Mouse (Mus musculus) ovary, postnatal 36 days (tissue): ENCODE measurements around the gene H2-M3.
A peak's percentile ranks its signal among the peaks of the same experiment; 100 is the strongest.
"Not testable (repeated sequence)": the region's sequence is repeated elsewhere in the genome, so short reads cannot be mapped to it uniquely, and the experiment has no call there.

ENCODE experiments used
- DNase-seq: peaks from one replicate; pipeline ENCODE4 v3.0.0; 2022; ENCODE audit warnings: low spot score, mixed read lengths

Gene H2-M3

GRCm38 (mm10) chr17:37270058-37270701 lies at the start of gene H2-M3:
H2-M3 (plus strand) TSS chr17:37270220.
- DNase-seq: peak; percentile 78

DNA sequence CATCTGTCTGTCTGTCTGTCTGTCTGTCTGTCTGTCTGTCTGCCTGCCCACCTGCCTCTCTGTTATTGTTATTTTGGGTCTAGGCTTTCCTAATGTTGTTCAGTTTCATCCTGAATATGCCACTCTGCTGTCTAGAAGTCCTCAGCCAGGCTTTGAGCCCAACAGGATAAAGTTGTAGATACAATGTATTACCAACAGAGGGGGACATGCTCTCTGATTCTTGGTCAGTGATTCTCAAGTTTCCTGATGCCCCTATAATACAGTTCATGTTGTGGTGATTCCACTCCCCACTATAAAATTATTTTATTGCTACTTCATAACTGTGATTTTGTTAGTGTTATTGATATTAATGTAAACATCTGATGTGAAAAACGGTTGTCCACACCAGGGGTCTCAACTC lies 48.1 kb upstream of the H2-M3 start:
- DNase-seq: no peak

DNA sequence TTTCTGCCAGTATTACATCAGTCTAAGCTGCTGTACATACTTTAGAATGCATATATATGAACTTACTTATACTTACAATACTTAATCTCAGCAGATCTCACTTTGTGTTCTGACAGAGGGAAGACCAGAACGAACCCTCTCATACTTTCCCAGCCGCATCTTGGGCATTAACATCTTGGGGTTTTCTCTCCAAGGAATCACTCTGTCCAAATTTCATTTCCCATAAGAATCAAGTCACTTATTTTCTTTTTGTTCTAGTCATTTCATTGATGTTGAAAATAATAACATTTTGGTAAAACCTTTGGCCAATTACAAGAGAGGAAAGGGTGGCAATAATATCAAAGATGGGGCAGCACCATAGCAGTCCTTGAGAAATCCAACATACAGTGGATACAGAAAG lies 32.8 kb upstream of the H2-M3 start, which contains the start of gene Olfr97:
Gene Olfr97, minus strand, starts transcription at position 101 of the 400 bp plus-strand sequence.
- DNase-seq: not testable (repeated sequence)

DNA sequence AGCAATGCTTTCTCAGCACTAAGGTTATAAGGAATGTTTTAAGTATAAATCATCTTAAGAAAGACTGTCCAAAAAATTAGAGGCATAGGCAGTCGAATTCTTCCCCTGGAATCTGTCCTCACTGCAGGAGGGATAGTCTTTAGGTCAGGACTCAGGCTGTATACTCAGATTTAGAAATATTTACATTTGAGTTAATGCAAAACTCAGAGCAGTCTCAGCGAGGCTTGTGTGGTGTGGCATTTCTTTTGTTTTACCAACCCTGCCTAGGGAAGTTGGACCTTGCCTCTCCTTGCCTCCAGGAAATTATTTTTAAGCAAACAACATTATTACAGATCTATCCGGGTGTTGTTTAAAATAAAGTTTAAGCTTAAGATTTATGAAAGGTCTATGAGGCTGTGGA lies 27.8 kb upstream of the H2-M3 start:
- DNase-seq: no peak

DNA sequence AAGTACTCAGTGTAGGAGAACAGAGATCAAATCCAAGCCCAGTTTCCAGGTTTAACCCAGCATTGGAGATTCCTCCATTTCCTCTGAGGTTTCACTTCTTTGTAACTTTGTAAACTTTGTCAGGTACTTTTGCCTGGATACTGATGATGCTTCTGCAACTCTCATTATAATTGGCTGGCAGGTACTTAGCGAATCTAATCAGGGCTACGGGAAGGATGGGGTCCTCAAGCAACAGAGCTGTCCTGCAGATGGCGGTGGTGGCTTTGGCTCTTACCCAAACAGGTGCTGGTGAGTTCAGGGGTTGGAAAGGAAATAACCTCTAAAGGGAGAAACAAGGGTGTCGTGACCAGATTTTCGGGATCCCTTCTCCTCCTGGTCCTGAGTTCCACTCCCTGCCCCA lies 23.3 kb upstream of the H2-M3 start:
- DNase-seq: no peak

DNA sequence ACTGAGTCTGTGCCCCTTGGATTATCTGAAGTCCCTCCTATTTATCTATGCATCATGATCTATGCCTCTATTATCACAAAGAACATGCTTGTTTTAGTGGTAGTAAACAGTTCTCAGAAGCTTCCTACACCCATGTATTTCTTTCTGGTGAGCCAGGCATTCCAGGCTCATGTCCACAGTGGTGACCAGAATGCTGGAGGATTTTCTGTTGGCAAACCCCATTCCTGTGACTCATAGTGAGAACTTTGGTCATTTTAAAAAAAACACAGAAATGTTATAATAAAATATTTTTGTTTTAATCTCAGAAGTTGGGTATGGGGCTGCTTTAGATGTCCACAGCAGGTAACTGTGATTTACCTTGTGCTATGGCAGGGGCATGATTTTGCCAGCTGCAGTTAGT lies 20.6 kb upstream of the H2-M3 start:
- DNase-seq: no peak

- no peak for DNase-seq
Observed at GRCm38 (mm10) chr17:37250544-37250943, 19.5 kb upstream of the H2-M3 start.

GRCm38 (mm10) chr17:37263626-37264025 lies 6.4 kb upstream of the H2-M3 start, which contains the start of gene Olfr98:
Olfr98 (minus strand) TSS chr17:37263749.
- DNase-seq: no peak

DNA sequence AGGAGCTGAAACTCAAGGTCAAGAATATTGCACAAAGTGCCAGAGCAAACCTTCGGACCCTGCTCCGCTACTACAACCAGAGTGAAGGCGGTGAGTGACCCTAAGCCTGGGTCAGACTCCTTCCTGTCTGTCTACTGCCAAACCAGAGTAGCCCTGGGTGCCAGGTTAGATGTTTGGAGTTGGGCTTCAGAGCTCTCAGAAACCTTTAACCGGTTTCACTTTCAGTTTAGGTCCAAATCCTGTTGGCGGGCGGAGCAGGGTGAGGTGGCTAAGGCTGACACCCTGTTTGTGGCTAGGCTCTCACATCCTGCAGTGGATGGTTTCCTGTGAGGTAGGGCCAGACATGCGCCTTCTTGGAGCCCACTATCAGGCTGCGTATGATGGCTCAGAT lies 677 bp downstream of the H2-M3 start:
- DNase-seq: peak; percentile 49

DNA sequence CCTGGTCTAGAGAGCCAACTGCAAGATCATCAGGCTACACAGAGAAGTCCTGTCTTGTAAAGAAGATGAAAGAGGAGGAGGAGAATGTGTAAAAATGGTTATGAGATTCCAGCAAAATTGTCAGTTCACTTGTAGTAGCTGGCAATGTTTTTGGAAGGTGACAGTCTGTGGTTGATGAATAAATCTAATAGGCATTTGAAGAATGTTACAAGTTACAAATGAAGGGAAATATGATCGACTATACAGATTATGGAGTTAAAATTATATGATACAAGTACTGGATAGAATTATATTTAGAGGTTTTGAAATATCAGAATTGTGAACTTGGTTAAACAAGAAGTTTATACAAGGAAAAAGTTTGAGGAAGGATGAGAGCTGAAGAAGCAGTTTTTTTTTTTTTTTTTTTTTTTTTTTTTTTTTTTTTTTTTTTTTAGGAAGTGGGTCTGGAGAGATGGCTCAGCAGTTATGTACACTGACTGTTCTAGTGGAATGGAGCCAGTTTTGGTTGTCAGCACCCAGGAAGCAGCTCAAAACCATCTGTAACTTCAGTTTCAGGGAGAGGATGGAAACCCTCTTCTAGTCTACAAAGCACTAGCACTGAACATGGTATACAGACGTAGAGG lies 5.7 kb downstream of the H2-M3 start:
- DNase-seq: no peak

DNA sequence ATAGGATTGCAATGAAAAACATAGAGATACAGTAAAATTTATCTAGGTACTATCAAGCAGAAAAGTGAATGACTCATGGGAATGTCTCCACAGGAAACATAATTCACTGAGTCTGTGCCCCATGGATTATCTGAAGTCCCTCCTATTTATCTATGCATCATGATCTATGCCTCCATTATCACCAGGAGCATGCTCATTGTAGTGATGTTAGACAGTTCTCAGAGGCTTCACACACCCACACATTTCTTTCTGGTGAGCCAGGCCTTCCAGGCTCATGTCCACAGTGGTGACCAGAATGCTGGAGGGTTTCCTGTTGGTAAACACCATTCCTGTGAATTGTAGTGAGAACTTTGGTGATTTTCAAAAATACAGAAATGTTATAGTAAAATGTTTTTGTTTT lies 6.6 kb downstream of the H2-M3 start:
- no peak for DNase-seq

DNA sequence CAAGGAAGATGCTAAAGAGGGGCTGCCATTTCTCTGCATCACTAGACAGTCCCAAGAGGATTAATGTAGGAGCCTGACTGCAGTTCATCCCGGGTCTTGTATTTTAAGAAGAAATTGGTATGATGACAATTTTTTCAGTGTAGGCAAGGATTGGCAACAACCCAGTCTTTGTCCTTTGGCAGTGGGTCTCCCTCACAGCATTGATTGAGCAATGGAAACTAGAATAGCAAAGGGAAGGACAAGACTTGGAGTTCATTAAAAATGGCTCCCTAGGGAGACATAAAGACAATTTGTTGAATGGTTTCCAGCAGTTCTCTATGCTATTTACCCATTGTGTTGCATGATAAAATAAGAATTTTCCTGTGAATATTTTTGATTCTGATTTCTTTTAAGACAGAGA lies 10.3 kb downstream of the H2-M3 start:
- DNase-seq: no peak

DNA sequence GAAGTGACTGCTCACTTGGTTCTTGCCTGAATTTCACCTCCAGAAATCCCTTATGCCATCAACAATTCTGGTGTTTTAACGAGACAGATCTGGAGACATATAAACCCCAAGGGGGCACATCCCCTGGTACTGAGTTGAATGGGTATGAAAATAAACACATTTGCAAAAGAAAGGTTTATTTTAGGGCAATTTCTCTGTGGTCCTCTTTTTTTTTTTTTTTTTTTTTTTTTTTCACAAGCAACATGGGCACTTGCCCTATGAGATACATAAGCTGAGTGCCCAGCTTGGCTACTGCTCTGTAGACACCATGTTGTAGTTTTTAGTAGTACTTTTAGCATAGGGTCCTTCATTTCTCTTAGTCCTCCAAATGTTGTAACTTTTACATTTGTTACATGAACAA lies 13.3 kb downstream of the H2-M3 start, which contains the start of gene Olfr99:
Gene Olfr99, minus strand, starts transcription at position 101 of the 400 bp plus-strand sequence.
- no peak for DNase-seq

DNA sequence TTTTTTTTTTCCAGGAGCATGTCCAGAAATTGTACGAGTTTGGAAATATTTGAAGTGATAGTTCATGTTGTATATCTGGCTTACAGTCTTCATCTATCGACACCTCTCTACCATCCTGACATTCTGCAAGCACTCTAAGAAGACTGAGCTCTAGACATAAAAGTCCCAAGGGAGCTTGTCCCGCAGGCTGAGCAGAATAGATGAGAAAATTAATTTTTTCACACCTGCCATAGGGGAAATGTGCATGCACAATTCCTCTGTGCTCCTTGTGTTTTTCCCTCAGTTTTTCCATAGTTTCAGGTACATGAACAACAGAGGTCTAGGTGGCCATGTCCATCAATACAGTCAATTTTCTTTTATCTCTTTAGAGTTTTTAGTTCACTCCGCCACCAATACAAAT lies 34.2 kb downstream of the H2-M3 start, which contains the start of gene Olfr101:
Gene Olfr101, minus strand, starts transcription at position 101 of the 400 bp plus-strand sequence.
- DNase-seq: no peak

DNA sequence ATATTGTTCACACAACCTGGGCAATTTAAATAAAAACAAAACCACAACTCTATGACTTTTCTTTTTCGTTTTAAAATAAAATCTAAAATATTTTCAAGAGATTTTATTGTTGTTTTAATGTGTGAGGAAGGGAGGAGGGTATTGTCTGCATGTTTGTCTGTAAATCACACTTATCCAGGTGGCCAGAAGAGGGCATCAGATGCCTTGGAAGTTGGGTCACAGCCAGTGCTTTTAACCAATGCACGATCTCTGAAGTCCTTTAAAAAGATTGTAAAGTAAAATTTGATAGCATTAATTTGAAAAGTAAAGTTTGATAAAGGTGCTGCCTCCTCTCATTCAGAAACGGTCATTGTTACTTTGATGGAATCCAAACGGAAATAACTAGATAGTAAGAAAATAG lies 38.5 kb downstream of the H2-M3 start:
- no peak for DNase-seq

GRCm38 (mm10) chr17:37310146-37310699 lies 40.2 kb downstream of the H2-M3 start:
- DNase-seq: no peak

DNA sequence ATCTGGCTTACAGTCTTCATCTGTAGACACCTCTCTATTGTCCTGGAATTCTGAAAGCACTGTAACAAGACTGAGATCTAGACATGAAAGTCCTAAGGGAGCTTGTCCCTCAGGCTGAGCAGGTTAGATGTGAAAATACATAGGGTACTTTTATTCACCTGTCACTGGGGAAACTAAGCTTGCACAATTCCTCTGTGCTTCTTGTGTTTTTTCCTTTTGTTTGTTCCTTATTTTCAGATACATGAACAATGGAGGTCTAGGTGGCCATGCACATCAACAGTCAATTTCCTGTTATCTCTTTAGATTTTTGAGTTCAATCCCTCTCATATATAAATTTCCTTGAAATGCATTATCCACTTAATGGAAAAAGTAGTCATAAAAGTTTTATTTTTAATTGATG lies 46.9 kb downstream of the H2-M3 start, which contains the start of gene Olfr102:
Gene Olfr102, minus strand, starts transcription at position 101 of the 400 bp plus-strand sequence.
- no peak for DNase-seq
